Mouse (Mus musculus) limb, embryonic 13.5 days (tissue): ENCODE measurements around the gene Fadd. TPM values are rescaled to one million over a fixed set of nuclear protein-coding genes. Genes with fewer than 3 reads are reported as not detected.

ENCODE experiments used
- ATAC-seq: fragments of 200-750 bp; cut with Nextera tagmentation; 2 replicates; pipeline ENCODE4 v1.8.0; 2017; ENCODE audit warnings: low read depth, moderate number of reproducible peaks, moderate TSS enrichment; ENCODE audit not compliant: low FRiP score
- H3K27ac ChIP-seq: fragments of 300-500 bp; sonication (generic); 2 replicates; pipeline ENCODE4 v1.5.1; 2015; ENCODE audit warnings: inconsistent platforms, mild to moderate bottlenecking, moderate library complexity
- H3K27me3 ChIP-seq: fragments of 300-500 bp; sonication (generic); 2 replicates; pipeline ENCODE4 v1.6.1; 2015; ENCODE audit warnings: mild to moderate bottlenecking, inconsistent platforms
- H3K36me3 ChIP-seq: fragments of 300-500 bp; sonication (generic); 2 replicates; pipeline ENCODE4 v1.6.1; 2015; ENCODE audit warnings: inconsistent platforms, mild to moderate bottlenecking, moderate library complexity
- H3K4me1 ChIP-seq: fragments of 300-500 bp; sonication (generic); 2 replicates; pipeline ENCODE4 v1.6.1; 2015; ENCODE audit warnings: inconsistent platforms
- H3K4me2 ChIP-seq: fragments of 300-500 bp; sonication (generic); replicated peaks from 2 replicates; pipeline ENCODE4 v1.6.1; 2015; ENCODE audit warnings: inconsistent platforms, mild to moderate bottlenecking, moderate library complexity
- H3K4me3 ChIP-seq: fragments of 300-500 bp; sonication (generic); 2 replicates; pipeline ENCODE4 v1.5.1; 2015; ENCODE audit warnings: moderate library complexity, mild to moderate bottlenecking, inconsistent platforms
- H3K9ac ChIP-seq: fragments of 300-500 bp; sonication (generic); 2 replicates; pipeline ENCODE4 v1.6.1; 2015; ENCODE audit warnings: mild to moderate bottlenecking, inconsistent platforms
- H3K9me3 ChIP-seq: fragments of 300-500 bp; sonication (generic); 2 replicates; pipeline ENCODE4 v1.6.1; 2016; ENCODE audit warnings: inconsistent platforms
- WGBS: fragments of 180-500 bp; shearing (Covaris S2); methylation state at CpG from one replicate; pipeline ENCODE4 v1.1.7; 2015; 5-methylcytosine and 5-hydroxymethylcytosine counted together
- polyA plus RNA-seq: library from polyadenylated mRNA; unstranded; fragments of >200 nt; fragmentation: Nextera tagmentation; extraction: Ambion mirVana; gene quantifications from 2 replicates; pipeline ENCODE4 v1.2.1, GENCODE M21; 2015

The Fadd gene
- polyA plus RNA-seq, 1 experiment from 2014 or later: 10.6 TPM

- no peak overlapping the region for H3K27ac ChIP-seq
Measured at GRCm38 (mm10) chr7:144569428-144569827, 12.8 kb downstream of the Fadd start.

GRCm38 (mm10) chr7:144568091-144568490, 14.2 kb downstream of the Fadd start:
- ATAC-seq: no peak
- 0 out of 2 replicates have a peak, but pooled peaks cover 4% of the 10 kb centered on the region for H3K4me1 ChIP-seq
- no peak overlapping the region for H3K9ac ChIP-seq
- H3K9me3 ChIP-seq: no peaks in the 10 kb centered on the region
- no peaks in the 10 kb centered on the region for H3K36me3 ChIP-seq
- H3K27me3 ChIP-seq: no peaks in the 10 kb centered on the region
- no peak overlapping the region for H3K4me3 ChIP-seq
- H3K27ac ChIP-seq: no peak overlapping the region
- no peak overlapping the region for H3K4me2 ChIP-seq

More at GRCm38 (mm10) chr7:144569428-144569827, 12.8 kb downstream of the Fadd start:
- H3K9ac ChIP-seq: no peak overlapping the region
- no peak overlapping the region for H3K4me3 ChIP-seq
- no peak overlapping the region for H3K4me2 ChIP-seq
- no peaks in the 10 kb centered on the region for H3K9me3 ChIP-seq
- H3K27me3 ChIP-seq: no peaks in the 10 kb centered on the region
- ATAC-seq: no peak
- 67% methylated on average over 7 of the region's 7 CpGs for WGBS
- 0 out of 2 replicates have a peak, but pooled peaks cover 4% of the 10 kb centered on the region for H3K4me1 ChIP-seq
- no peaks in the 10 kb centered on the region for H3K36me3 ChIP-seq

GRCm38 (mm10) chr7:144566921-144567682, 15.2 kb downstream of the Fadd start:
- H3K4me1 ChIP-seq: 0 out of 2 replicates have a peak, but pooled peaks cover 4% of the 10 kb centered on the region
- 54% methylated on average over 3 of the region's 3 CpGs for WGBS
- H3K9me3 ChIP-seq: no peaks in the 10 kb centered on the region
- no peak for ATAC-seq
- H3K27ac ChIP-seq: no peak overlapping the region
- H3K27me3 ChIP-seq: no peaks in the 10 kb centered on the region
- H3K9ac ChIP-seq: no peak overlapping the region
- no peak overlapping the region for H3K4me3 ChIP-seq
- H3K4me2 ChIP-seq: no peak overlapping the region
- H3K36me3 ChIP-seq: no peaks in the 10 kb centered on the region

- H3K36me3 ChIP-seq: no peaks in the 10 kb centered on the region
- H3K9me3 ChIP-seq: no peaks in the 10 kb centered on the region
- no peak overlapping the region for H3K27ac ChIP-seq
- no peak overlapping the region for H3K4me2 ChIP-seq
- peak overlapping the region; percentile 31; the same call in 1 of the 2 replicates for H3K9ac ChIP-seq
- 60% methylated on average over 9 of the region's 9 CpGs for WGBS
- H3K4me3 ChIP-seq: no peak overlapping the region
- no peaks in the 10 kb centered on the region for H3K4me1 ChIP-seq
- no peak for ATAC-seq
- H3K27me3 ChIP-seq: no peaks in the 10 kb centered on the region
Measured at GRCm38 (mm10) chr7:144563456-144564155, 18.7 kb downstream of the Fadd start.

- Histone ChIP-seq H3K4me1 (no peaks in the 10 kb centered on the region), H3K4me2 (no peak overlapping the region), H3K4me3 (no peak overlapping the region), H3K9me3 (no peaks in the 10 kb centered on the region), H3K36me3 (no peaks in the 10 kb centered on the region), H3K9ac (no peak overlapping the region), H3K27me3 (no peaks in the 10 kb centered on the region), H3K27ac (no peak overlapping the region)
- ATAC-seq: no peak
- WGBS: 8% methylated on average over 3 of the region's 3 CpGs
Measured at GRCm38 (mm10) chr7:144562016-144562415, 20.2 kb downstream of the Fadd start.

- 80% methylated on average over 4 of the region's 4 CpGs for whole genome bisulfite sequencing
Measured at GRCm38 (mm10) chr7:144560594-144560993, 21.7 kb downstream of the Fadd start.

GRCm38 (mm10) chr7:144558552-144558951, 23.7 kb downstream of the Fadd start:
- 0 out of 2 replicates have a peak, but pooled peaks cover 3% of the 10 kb centered on the region for H3K4me1 ChIP-seq
- no peak overlapping the region for H3K4me3 ChIP-seq
- no peak for ATAC-seq
- 50% methylated on average over 6 of the region's 6 CpGs for WGBS
- H3K27me3 ChIP-seq: no peaks in the 10 kb centered on the region
- H3K36me3 ChIP-seq: no peaks in the 10 kb centered on the region
- no peak overlapping the region for H3K27ac ChIP-seq
- H3K9ac ChIP-seq: no peak overlapping the region
- H3K4me2 ChIP-seq: no peak overlapping the region
- H3K9me3 ChIP-seq: no peaks in the 10 kb centered on the region

More at GRCm38 (mm10) chr7:144560594-144560993, 21.7 kb downstream of the Fadd start:
- no peak overlapping the region for H3K9ac ChIP-seq
- no peak overlapping the region for H3K27ac ChIP-seq
- no peaks in the 10 kb centered on the region for H3K4me1 ChIP-seq
- no peaks in the 10 kb centered on the region for H3K9me3 ChIP-seq
- no peak overlapping the region for H3K4me3 ChIP-seq
- H3K27me3 ChIP-seq: no peaks in the 10 kb centered on the region
- H3K36me3 ChIP-seq: no peaks in the 10 kb centered on the region
- no peak for ATAC-seq
- H3K4me2 ChIP-seq: no peak overlapping the region

GRCm38 (mm10) chr7:144554123-144554472, 28.2 kb downstream of the Fadd start:
- peak overlapping the region; percentile 97 for H3K4me3 ChIP-seq
- ATAC-seq: 0 out of 2 replicates have a peak, but pooled peaks have one; percentile 41
- no peaks in the 10 kb centered on the region for H3K9me3 ChIP-seq
- no peak overlapping the region for H3K27ac ChIP-seq
- peak overlapping the region; percentile 70 for H3K9ac ChIP-seq
- WGBS: 28% methylated on average over 8 of the region's 8 CpGs
- H3K36me3 ChIP-seq: peaks cover 30% of the 10 kb centered on the region
- no peaks in the 10 kb centered on the region for H3K27me3 ChIP-seq
- peak overlapping the region; percentile 73 for H3K4me2 ChIP-seq
- H3K4me1 ChIP-seq: peaks cover 20% of the 10 kb centered on the region

- ATAC-seq: peak; percentile 94
- under 1% methylated on average over 79 of the region's 97 CpGs for WGBS
- H3K4me3 ChIP-seq: peak within 1 kb of the TSS; percentile 97
Measured at GRCm38 (mm10) chr7:144553237-144554122, 28.8 kb downstream of the Fadd start, which contains the start of gene Ppfia1. Gene Ppfia1, minus strand, starts transcription at chr7:144553729.

GRCm38 (mm10) chr7:144552274-144552673, 30.0 kb downstream of the Fadd start:
- 86% methylated on average over 8 of the region's 8 CpGs for WGBS

More at GRCm38 (mm10) chr7:144553237-144554122, 28.8 kb downstream of the Fadd start, which contains the start of gene Ppfia1:
- no peaks in the 10 kb centered on the region for H3K27me3 ChIP-seq
- H3K4me2 ChIP-seq: peak within 1 kb of the TSS; percentile 82
- peaks cover 35% of the 10 kb centered on the region for H3K36me3 ChIP-seq
- peak within 1 kb of the TSS; percentile 97 for H3K9ac ChIP-seq
- no peaks in the 10 kb centered on the region for H3K9me3 ChIP-seq
- peak within 1 kb of the TSS; percentile 10; the same call in 1 of the 2 replicates for H3K27ac ChIP-seq
- H3K4me1 ChIP-seq: peaks cover 20% of the 10 kb centered on the region

GRCm38 (mm10) chr7:144550811-144551210, 31.5 kb downstream of the Fadd start:
- H3K36me3 ChIP-seq: peaks cover 51% of the 10 kb centered on the region
- H3K9me3 ChIP-seq: no peaks in the 10 kb centered on the region
- H3K4me3 ChIP-seq: no peak overlapping the region
- 89% methylated on average over 1 of the region's 1 CpGs for WGBS
- H3K4me2 ChIP-seq: no peak overlapping the region
- no peak overlapping the region for H3K27ac ChIP-seq
- H3K9ac ChIP-seq: no peak overlapping the region
- ATAC-seq: no peak
- peaks cover 20% of the 10 kb centered on the region for H3K4me1 ChIP-seq
- H3K27me3 ChIP-seq: no peaks in the 10 kb centered on the region

More at GRCm38 (mm10) chr7:144552274-144552673, 30.0 kb downstream of the Fadd start:
- H3K4me3 ChIP-seq: peak overlapping the region; percentile 97
- no peaks in the 10 kb centered on the region for H3K27me3 ChIP-seq
- peaks cover 20% of the 10 kb centered on the region for H3K4me1 ChIP-seq
- peak overlapping the region; percentile 82 for H3K4me2 ChIP-seq
- H3K9ac ChIP-seq: peak overlapping the region; percentile 97
- H3K9me3 ChIP-seq: no peaks in the 10 kb centered on the region
- H3K36me3 ChIP-seq: peaks cover 40% of the 10 kb centered on the region
- H3K27ac ChIP-seq: no peak overlapping the region
- ATAC-seq: no peak
